ENCODE assay signal across 8 mouse cellular contexts in the genomic region with DNA sequence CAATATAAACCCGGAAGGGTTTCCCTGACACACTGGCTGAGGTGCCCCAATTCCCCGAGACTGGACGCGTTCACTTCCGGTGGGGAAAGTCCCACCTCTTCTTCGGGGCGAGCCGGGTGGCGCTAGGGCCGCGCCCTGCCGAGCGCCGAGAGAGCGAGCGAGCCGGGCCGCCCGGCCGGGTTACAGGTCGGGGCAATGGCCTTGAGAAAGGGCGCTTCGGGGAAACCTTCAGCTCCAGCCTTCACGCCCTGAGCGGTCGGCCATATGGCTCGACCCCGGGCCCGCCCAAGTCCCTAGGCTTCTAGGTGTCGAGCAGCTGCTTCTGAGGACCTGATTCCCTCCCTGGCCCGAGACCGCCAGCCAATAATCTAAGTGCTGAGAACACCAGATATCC. TPM values are rescaled to one million over a fixed set of nuclear protein-coding genes. Genes with fewer than 3 reads are reported as not detected.
A peak's percentile ranks its signal among the peaks of the same experiment; 100 is the strongest.
DNase-seq lines count a peak whose midpoint lies in the region; ATAC-seq and TF ChIP-seq lines count a peak whose summit lies in the region.

No protein-coding gene starts in this region.

- ATAC-seq in heart, embryonic 11.5 days (replicated peaks; ENCODE audit: insufficient number of reproducible peaks, low FRiP score, low TSS enrichment): peak; percentile 81; the same call in 1 of the 2 replicates
- peak; percentile 93 for ATAC-seq in kidney, embryonic 16.5 days (ENCODE audit: low FRiP score, low TSS enrichment)
- peak; percentile 88 for ATAC-seq in liver, embryonic 12.5 days
- peak; percentile 86 for ATAC-seq in stomach, embryonic 15.5 days (ENCODE audit: insufficient read depth, low FRiP score, low read depth)

- peak overlapping the region; percentile 55 for H3K4me2 ChIP-seq in heart, embryonic 11.5 days
- H3K4me2 ChIP-seq in kidney, embryonic 16.5 days (replicated peaks; ENCODE audit: low read depth, low read length): peak overlapping the region; percentile 51
- peak overlapping the region; percentile 69 for H3K4me2 ChIP-seq in liver, embryonic 12.5 days
- peak overlapping the region; percentile 44 for H3K4me2 ChIP-seq in stomach, embryonic 15.5 days

- peak overlapping the region; percentile 66 for H3K4me3 ChIP-seq in bone marrow macrophage, adult 2 months (ENCODE audit: insufficient read depth, low read length)
- H3K4me3 ChIP-seq in embryonic fibroblast, embryonic 13.5 days (ENCODE audit: insufficient read depth, low read length): peak overlapping the region; percentile 53
- peak overlapping the region; percentile 55 for H3K4me3 ChIP-seq in heart, embryonic 11.5 days (ENCODE audit: low read depth, low read length)
- H3K4me3 ChIP-seq in kidney, embryonic 16.5 days (ENCODE audit: low read length): peak overlapping the region; percentile 60
- peak overlapping the region; percentile 70 for H3K4me3 ChIP-seq in liver, embryonic 12.5 days
- H3K4me3 ChIP-seq in stomach, embryonic 15.5 days (replicated peaks): peak overlapping the region; percentile 58

- no peaks in the 10 kb centered on the region; the same call in 1 of the 2 replicates for H3K36me3 ChIP-seq in heart, embryonic 11.5 days (ENCODE audit: control insufficient read depth, insufficient read depth, low read length)
- H3K36me3 ChIP-seq in kidney, embryonic 16.5 days (ENCODE audit: insufficient read depth, low read length): no peaks in the 10 kb centered on the region
- H3K36me3 ChIP-seq in liver, embryonic 12.5 days: peaks cover 11% of the 10 kb centered on the region; the same call in 1 of the 2 replicates
- no peaks in the 10 kb centered on the region for H3K36me3 ChIP-seq in stomach, embryonic 15.5 days

- peak overlapping the region; percentile 85 for H3K9ac ChIP-seq in heart, embryonic 11.5 days (ENCODE audit: low read depth, low read length)
- H3K9ac ChIP-seq in kidney, embryonic 16.5 days (replicated peaks; ENCODE audit: low read length): peak overlapping the region; percentile 81
- H3K9ac ChIP-seq in liver, embryonic 12.5 days: peak overlapping the region; percentile 79
- 0 out of 2 replicates have a peak overlapping the region, but pooled peaks have one; percentile 22 for H3K9ac ChIP-seq in stomach, embryonic 15.5 days

- peak; percentile 85 for DNase-seq in CD4-positive, CD25-positive, alpha-beta regulatory T cell, adult 2 months (ENCODE audit: low read depth, low spot score)
- DNase-seq in naive thymus-derived CD4-positive, alpha-beta T cell, adult 2 months (ENCODE audit: low read depth): peak; percentile 78

- TF ChIP-seq POLR2A in bone marrow macrophage, adult 2 months (IDR thresholded peaks at IDR 0.05; ENCODE audit: borderline replicate concordance, low read depth, low read length): no peak
- peak; percentile 55 for TF ChIP-seq POLR2A in embryonic fibroblast, embryonic 13.5 days (IDR thresholded peaks at IDR 0.05; ENCODE audit: low read depth, low read length)

- peaks cover 5% of the 10 kb centered on the region for H3K4me1 ChIP-seq in bone marrow macrophage, adult 2 months (ENCODE audit: control insufficient read depth, insufficient read depth, low read length)
- H3K4me1 ChIP-seq in embryonic fibroblast, embryonic 13.5 days (ENCODE audit: control insufficient read depth, insufficient read depth, low read length): peaks cover 4% of the 10 kb centered on the region; the same call in 1 of the 2 replicates
- H3K4me1 ChIP-seq in heart, embryonic 11.5 days (ENCODE audit: control insufficient read depth, insufficient read depth, low read length): 0 out of 2 replicates have a peak, but pooled peaks cover 2% of the 10 kb centered on the region
- 0 out of 2 replicates have a peak, but pooled peaks cover 6% of the 10 kb centered on the region for H3K4me1 ChIP-seq in kidney, embryonic 16.5 days (ENCODE audit: insufficient read depth, low read length)
- H3K4me1 ChIP-seq in liver, embryonic 12.5 days: peaks cover 16% of the 10 kb centered on the region
- no peaks in the 10 kb centered on the region for H3K4me1 ChIP-seq in stomach, embryonic 15.5 days

- WGBS in heart, embryonic 11.5 days (ENCODE audit: insufficient replicate concordance): 16% methylated on average over 26 of the region's 32 CpGs
- WGBS in kidney, embryonic 16.5 days: 25% methylated on average over 29 of the region's 32 CpGs
- 15% methylated on average over 26 of the region's 32 CpGs for WGBS in liver, embryonic 12.5 days (ENCODE audit: insufficient replicate concordance)
- 37% methylated on average over 26 of the region's 32 CpGs for WGBS in stomach, embryonic 15.5 days

- H3K27ac ChIP-seq in bone marrow macrophage, adult 2 months (ENCODE audit: insufficient read depth, low read depth, low read length): peak overlapping the region; percentile 66
- peak overlapping the region; percentile 97 for H3K27ac ChIP-seq in embryonic fibroblast, embryonic 13.5 days (ENCODE audit: insufficient read depth, low read length)
- H3K27ac ChIP-seq in heart, embryonic 11.5 days (ENCODE audit: low read depth, low read length): peak overlapping the region; percentile 98
- H3K27ac ChIP-seq in kidney, embryonic 16.5 days (ENCODE audit: low read length): peak overlapping the region; percentile 95
- peak overlapping the region; percentile 92 for H3K27ac ChIP-seq in liver, embryonic 12.5 days
- peak overlapping the region; percentile 96 for H3K27ac ChIP-seq in stomach, embryonic 15.5 days

- no peaks in the 10 kb centered on the region for H3K27me3 ChIP-seq in heart, embryonic 11.5 days (ENCODE audit: control insufficient read depth, insufficient read depth, low read length)
- H3K27me3 ChIP-seq in kidney, embryonic 16.5 days (ENCODE audit: insufficient read depth, low read length): no peaks in the 10 kb centered on the region
- H3K27me3 ChIP-seq in liver, embryonic 12.5 days (replicated peaks): no peaks in the 10 kb centered on the region
- no peaks in the 10 kb centered on the region for H3K27me3 ChIP-seq in stomach, embryonic 15.5 days (replicated peaks)

- TF ChIP-seq CTCF in bone marrow macrophage, adult 2 months (IDR thresholded peaks at IDR 0.05; ENCODE audit: low read depth, low read length): no peak
- TF ChIP-seq CTCF in embryonic fibroblast, embryonic 13.5 days (IDR thresholded peaks at IDR 0.05; ENCODE audit: borderline replicate concordance, insufficient read depth, low read length): no peak

- no peaks in the 10 kb centered on the region for H3K9me3 ChIP-seq in heart, embryonic 11.5 days (replicated peaks; ENCODE audit: control insufficient read depth, low read length)
- H3K9me3 ChIP-seq in kidney, embryonic 16.5 days (ENCODE audit: low read length): no peaks in the 10 kb centered on the region
- H3K9me3 ChIP-seq in liver, embryonic 12.5 days (replicated peaks): no peaks in the 10 kb centered on the region
- no peaks in the 10 kb centered on the region for H3K9me3 ChIP-seq in stomach, embryonic 15.5 days

RNA-seq across cellular contexts. Expression of a gene that starts 1.0 kb away (rescaled TPM):
- polyA plus RNA-seq in bone marrow macrophage, adult 2 months (2012; ENCODE audit: insufficient read depth, insufficient read length, missing spikeins): 37.3 and 39.6 TPM in 2 replicates
- polyA plus RNA-seq in embryonic fibroblast, embryonic 13.5 days (2011; ENCODE audit: insufficient read length, low read depth, missing spikeins): 46.9 and 50.2 TPM in 2 replicates
- polyA plus RNA-seq in heart, embryonic 11.5 days (2014; fragmentation: Nextera tagmentation; extraction: Ambion mirVana): 30.9 and 32.5 TPM in 2 replicates
- 13.4 and 13.5 TPM in 2 replicates for polyA plus RNA-seq in kidney, embryonic 16.5 days (2015; fragmentation: Nextera tagmentation; extraction: Ambion mirVana)
- polyA plus RNA-seq in liver, embryonic 12.5 days (2016; fragmentation: Nextera tagmentation; extraction: Ambion mirVana): 11.9 TPM in 2 replicates
- polyA plus RNA-seq in stomach, embryonic 15.5 days (2015; fragmentation: Nextera tagmentation; extraction: Ambion mirVana): 18.4 and 19.8 TPM in 2 replicates

Comparison
In these comparisons a context has a peak if more than half of its experiments do, and no peak if none do; other contexts are left out.
1. Peak in every context shown above with its lines: DNase-seq, ATAC-seq, H3K4me3 ChIP-seq and H3K27ac ChIP-seq.
2. H3K9ac ChIP-seq: peak in every context shown above with its lines; median percentile 85 in heart, embryonic 11.5 days; 81 in kidney, embryonic 16.5 days; 79 in liver, embryonic 12.5 days; 22 in stomach, embryonic 15.5 days.